Mouse (Mus musculus) brain, embryonic 14.5 days (tissue): ENCODE results near the gene Abcf3.

Experiments used
- CTCF ChIP-seq: fragments of 200-500 bp; IDR thresholded peaks from 2 replicates; pipeline ENCODE4 v1.5.1; 2012; ENCODE audit warnings: inconsistent platforms, mild to moderate bottlenecking, moderate library complexity, borderline replicate concordance; ENCODE audit not compliant: insufficient read depth, insufficient read length; ENCODE audit errors: extremely low read depth
- POLR2A ChIP-seq: fragments of 200-500 bp; IDR thresholded peaks from 2 replicates; pipeline ENCODE4 v1.6.1; 2012; ENCODE audit warnings: mild to moderate bottlenecking, inconsistent platforms, borderline replicate concordance; ENCODE audit not compliant: poor library complexity, insufficient read depth, insufficient read length, severe bottlenecking; ENCODE audit errors: extremely low read depth

DNA sequence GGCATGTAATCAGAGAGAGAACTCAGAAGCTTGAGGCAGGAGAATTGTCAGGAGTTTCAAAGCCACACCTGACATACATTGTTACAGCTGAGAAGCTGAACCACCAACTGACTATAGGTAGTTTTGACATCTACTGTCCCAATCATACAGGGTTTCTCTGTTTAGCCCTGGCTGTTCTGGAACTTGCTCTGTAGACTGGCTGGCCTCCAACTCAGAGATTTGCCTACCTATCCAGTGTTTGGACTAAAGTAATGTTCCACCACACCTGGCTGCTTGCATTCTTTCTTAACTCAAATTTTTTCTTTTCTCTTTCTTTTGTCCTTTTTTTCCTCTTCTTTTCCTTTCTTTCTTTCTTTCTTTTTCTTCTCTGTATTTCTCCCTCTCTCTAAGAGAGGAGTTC lies 32.3 kb upstream of the Abcf3 start:
- no peak for TF ChIP-seq POLR2A
- no peak for TF ChIP-seq CTCF
